Mouse (Mus musculus): Measurements from ENCODE around the gene Gm20390.

GRCm38 (mm10) chr11:93965391-93965790 lies 2.7 kb downstream of the Gm20390 start:
- TF ChIP-seq CTCF (IDR thresholded peaks at IDR 0.05; ENCODE audit: low read depth): no peak
- no peak for TF ChIP-seq EP300 (IDR thresholded peaks at IDR 0.05; ENCODE audit: low read depth)

Measured in liver, embryonic 14.5 days (tissue).